Mouse (Mus musculus) bone marrow, adult 2 months (tissue): Measurements from ENCODE around the gene Pgs1. TPM values are rescaled to one million over a fixed set of nuclear protein-coding genes. Genes with fewer than 3 reads are reported as not detected.

ENCODE experiments used
- H3K27ac ChIP-seq: fragments of 200-500 bp; 2 replicates; pipeline ENCODE4 v1.5.1; 2012; ENCODE audit warnings: low read depth, mild to moderate bottlenecking, control low read depth, inconsistent platforms, low read length; ENCODE audit not compliant: control insufficient read depth, poor library complexity, insufficient read depth
- H3K4me1 ChIP-seq: fragments of 200-500 bp; 2 replicates; pipeline ENCODE4 v1.6.1; 2011; ENCODE audit warnings: low read length; ENCODE audit not compliant: control insufficient read depth, insufficient read depth
- H3K4me3 ChIP-seq: fragments of 200-500 bp; replicated peaks from 2 replicates; pipeline ENCODE3; 2011; ENCODE audit warnings: mild to moderate bottlenecking, low read depth, low read length, control low read depth; ENCODE audit not compliant: control insufficient read depth
- CTCF ChIP-seq: fragments of 200-500 bp; IDR thresholded peaks from 2 replicates; pipeline ENCODE4 v1.5.1; 2011; ENCODE audit warnings: low read length, control low read depth; ENCODE audit not compliant: control insufficient read depth, insufficient read depth
- POLR2A ChIP-seq: fragments of 200-500 bp; IDR thresholded peaks from 2 replicates; pipeline ENCODE4 v1.6.1; 2011; ENCODE audit warnings: low read depth, mild to moderate bottlenecking, control low read depth, low read length, borderline replicate concordance; ENCODE audit not compliant: control insufficient read depth
- WGBS: fragments of 180-500 bp; shearing (Covaris S2); methylation state at CpG from one replicate; pipeline ENCODE4 v1.1.7; 2018; 5-methylcytosine and 5-hydroxymethylcytosine counted together
- polyA plus RNA-seq: library from polyadenylated mRNA; stranded (reverse); fragments of >200 nt; gene quantifications from 2 replicates; pipeline ENCODE4 v1.2.4, GENCODE M21; 2011; ENCODE audit warnings: low replicate concordance; ENCODE audit not compliant: missing spikeins, insufficient read depth, insufficient read length

Pgs1 gene
- polyA plus RNA-seq, 1 experiment = 67.5 TPM

- 73% methylated on average over 6 of the region's 6 CpGs for WGBS
- no peak for TF ChIP-seq CTCF
- no peak for TF ChIP-seq POLR2A
- Histone ChIP-seq H3K4me1 (peaks cover 16% of the 10 kb centered on the region), H3K4me3 (no peak overlapping the region), H3K27ac (no peak overlapping the region)
Observed at GRCm38 (mm10) chr11:117971100-117971499, 15.0 kb upstream of the Pgs1 start.

- Histone ChIP-seq H3K27ac (no peak overlapping the region), H3K4me1 (peaks cover 20% of the 10 kb centered on the region), H3K4me3 (no peak overlapping the region)
- WGBS = 51% methylated on average over 2 of the region's 2 CpGs
- TF ChIP-seq CTCF (no peak), POLR2A (no peak)
Observed at GRCm38 (mm10) chr11:117971646-117972242, 14.3 kb upstream of the Pgs1 start.

- Histone ChIP-seq H3K4me3 (no peak overlapping the region), H3K27ac (peak overlapping the region; percentile 0; the same call in 1 of the 2 replicates), H3K4me1 (peaks cover 20% of the 10 kb centered on the region)
- TF ChIP-seq CTCF (no peak), POLR2A (no peak)
- 43% methylated on average over 11 of the region's 11 CpGs for WGBS
Observed at GRCm38 (mm10) chr11:117972656-117973558, 13.2 kb upstream of the Pgs1 start.

- Histone ChIP-seq H3K4me1 (peaks cover 20% of the 10 kb centered on the region), H3K27ac (peak overlapping the region; percentile 0; the same call in 1 of the 2 replicates), H3K4me3 (no peak overlapping the region)
- no peak for TF ChIP-seq CTCF
- no peak for TF ChIP-seq POLR2A
- WGBS = 34% methylated on average over 5 of the region's 5 CpGs
Observed at GRCm38 (mm10) chr11:117973569-117973968, 12.5 kb upstream of the Pgs1 start.

- WGBS = 9% methylated on average over 14 of the region's 14 CpGs
- peaks cover 20% of the 10 kb centered on the region for H3K4me1 ChIP-seq
- no peak for TF ChIP-seq CTCF
- H3K4me3 ChIP-seq = no peak overlapping the region
- H3K27ac ChIP-seq = peak overlapping the region; percentile 16
Observed at GRCm38 (mm10) chr11:117974327-117975125, 11.6 kb upstream of the Pgs1 start.

GRCm38 (mm10) chr11:117975211-117975967, 10.7 kb upstream of the Pgs1 start:
- WGBS = 69% methylated on average over 18 of the region's 18 CpGs
- H3K27ac ChIP-seq = peak overlapping the region; percentile 1; the same call in 1 of the 2 replicates
- no peak overlapping the region for H3K4me3 ChIP-seq
- TF ChIP-seq POLR2A = no peak
- TF ChIP-seq CTCF = no peak
- H3K4me1 ChIP-seq = peaks cover 19% of the 10 kb centered on the region

GRCm38 (mm10) chr11:117976081-117976582, 10.0 kb upstream of the Pgs1 start:
- Histone ChIP-seq H3K4me1 (peaks cover 17% of the 10 kb centered on the region), H3K27ac (peak overlapping the region; percentile 18; the same call in 1 of the 2 replicates), H3K4me3 (no peak overlapping the region)
- TF ChIP-seq POLR2A (no peak), CTCF (no peak)
- WGBS = 2% methylated on average over 8 of the region's 8 CpGs
